Mouse (Mus musculus): ENCODE data around the gene Acot7. TPM values are rescaled to one million over a fixed set of nuclear protein-coding genes. Genes with fewer than 3 reads are reported as not detected.
A peak's percentile ranks its signal among the peaks of the same experiment; 100 is the strongest.

Gene Acot7
- polyA plus RNA-seq (2015; fragmentation: Nextera tagmentation; extraction: Ambion mirVana), result 66.5 and 69.0 TPM in 2 replicates

DNA sequence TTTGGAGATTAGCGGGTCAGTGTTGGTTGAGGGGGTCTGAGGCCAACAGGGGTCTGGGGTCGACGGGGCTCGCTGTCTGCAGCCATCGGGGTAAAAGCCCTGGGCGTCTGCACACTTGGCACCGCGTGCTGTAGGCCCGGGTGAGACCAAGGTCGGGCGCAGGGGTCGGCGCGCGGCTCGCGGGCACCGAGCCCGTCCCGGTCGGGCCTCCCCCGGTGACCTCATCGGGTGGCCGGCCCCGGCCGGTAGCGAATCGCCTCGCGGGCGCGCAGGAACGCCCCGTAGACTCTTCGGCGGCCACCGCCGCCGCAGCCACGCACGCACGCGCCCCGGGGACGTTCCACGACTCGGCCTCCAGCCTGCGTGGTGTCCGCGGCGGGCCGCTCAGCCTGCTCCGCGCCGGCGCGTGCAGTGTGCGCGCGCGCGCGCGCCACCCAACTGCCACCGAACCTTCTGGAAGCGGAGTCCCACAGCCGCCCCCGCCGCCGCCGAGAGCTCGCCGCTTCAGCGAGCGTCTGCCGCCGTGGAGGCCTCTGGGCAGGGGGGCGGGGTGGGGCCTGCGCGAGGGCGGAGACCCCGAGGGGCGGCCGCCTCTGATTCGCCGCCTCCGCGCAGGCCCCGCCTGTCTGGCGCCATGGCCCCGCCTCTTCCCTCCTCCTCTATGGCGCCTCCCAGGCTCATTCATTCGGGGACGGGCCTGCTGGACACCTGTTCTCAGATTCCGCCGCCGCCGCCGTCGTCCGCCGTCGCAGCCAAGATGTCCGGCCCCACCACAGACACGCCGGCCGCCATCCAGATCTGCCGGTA, at the start of gene Acot7:
Gene Acot7 (plus strand): TSS at position 598 of the 807 bp plus-strand sequence.
- Histone ChIP-seq H3K27ac (ENCODE audit: low read length) (peak within 1 kb of the TSS; percentile 71), H3K9me3 (ENCODE audit: control insufficient read depth, low read length) (no peaks in the 10 kb centered on the region), H3K4me1 (replicated peaks; ENCODE audit: control insufficient read depth, insufficient read depth, low read length) (peaks cover 7% of the 10 kb centered on the region), H3K9ac (ENCODE audit: low read length) (peak within 1 kb of the TSS; percentile 89), H3K36me3 (ENCODE audit: control insufficient read depth, insufficient read depth, low read length) (no peaks in the 10 kb centered on the region), H3K4me2 (ENCODE audit: low read depth, low read length) (peak within 1 kb of the TSS; percentile 94), H3K27me3 (ENCODE audit: control insufficient read depth, insufficient read depth, low read depth, low read length) (0 out of 2 replicates have a peak, but pooled peaks cover 2% of the 10 kb centered on the region), H3K4me3 (ENCODE audit: low read length) (peak within 1 kb of the TSS; percentile 69)
- under 1% methylated on average over 92 of the region's 108 CpGs for WGBS
- ATAC-seq (ENCODE audit: low read depth), result peak; percentile 98

GRCm38 (mm10) chr4:152128784-152129183, 49.1 kb upstream of the Acot7 start:
- WGBS, result 68% methylated on average over 5 of the region's 5 CpGs
- ATAC-seq (ENCODE audit: low read depth), result no peak
- H3K27me3 ChIP-seq (ENCODE audit: control insufficient read depth, insufficient read depth, low read depth, low read length), result peaks cover 97% of the 10 kb centered on the region
- H3K9ac ChIP-seq (ENCODE audit: low read length), result no peak overlapping the region
- H3K36me3 ChIP-seq (ENCODE audit: control insufficient read depth, insufficient read depth, low read length), result no peaks in the 10 kb centered on the region
- no peaks in the 10 kb centered on the region for H3K9me3 ChIP-seq (ENCODE audit: control insufficient read depth, low read length)
- peaks cover 28% of the 10 kb centered on the region for H3K4me1 ChIP-seq (replicated peaks; ENCODE audit: control insufficient read depth, insufficient read depth, low read length)
- no peak overlapping the region for H3K4me3 ChIP-seq (ENCODE audit: low read length)
- H3K27ac ChIP-seq (ENCODE audit: low read length), result no peak overlapping the region
- H3K4me2 ChIP-seq (ENCODE audit: low read depth, low read length), result no peak overlapping the region

DNA sequence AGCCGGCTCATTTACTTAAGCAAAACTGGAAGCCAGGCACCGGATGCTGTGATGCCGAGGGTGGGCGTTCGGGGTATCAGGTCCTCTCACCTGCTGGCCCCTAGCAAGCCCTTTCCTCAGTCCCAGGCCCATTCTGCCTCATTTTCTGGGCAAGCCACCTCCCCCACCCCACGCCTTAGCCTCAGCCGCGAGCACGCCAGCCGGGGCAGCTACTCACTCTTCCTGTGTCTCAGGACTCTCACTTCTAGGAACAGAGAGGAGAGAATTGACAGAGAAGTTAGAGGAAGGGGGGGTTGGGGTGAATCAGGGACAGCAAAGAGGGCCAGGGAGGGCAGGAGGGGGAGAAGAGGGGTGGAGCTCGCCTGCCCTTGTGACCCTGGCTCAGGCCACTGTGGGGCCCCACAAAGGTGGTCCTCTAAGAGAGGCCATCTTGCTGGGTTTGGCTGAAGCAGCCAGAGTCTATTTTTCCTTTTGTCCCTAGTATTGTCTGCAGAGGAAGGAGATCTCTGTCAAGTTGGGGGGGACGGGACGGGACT, 48.5 kb upstream of the Acot7 start:
- Histone ChIP-seq H3K4me1 (replicated peaks; ENCODE audit: control insufficient read depth, insufficient read depth, low read length) (peaks cover 28% of the 10 kb centered on the region), H3K36me3 (ENCODE audit: control insufficient read depth, insufficient read depth, low read length) (no peaks in the 10 kb centered on the region), H3K27ac (ENCODE audit: low read length) (no peak overlapping the region), H3K27me3 (ENCODE audit: control insufficient read depth, insufficient read depth, low read depth, low read length) (peaks cover 93% of the 10 kb centered on the region), H3K9me3 (ENCODE audit: control insufficient read depth, low read length) (no peaks in the 10 kb centered on the region), H3K4me3 (ENCODE audit: low read length) (no peak overlapping the region), H3K4me2 (ENCODE audit: low read depth, low read length) (no peak overlapping the region), H3K9ac (ENCODE audit: low read length) (no peak overlapping the region)
- ATAC-seq (ENCODE audit: low read depth), result no peak
- 37% methylated on average over 13 of the region's 13 CpGs for WGBS

DNA sequence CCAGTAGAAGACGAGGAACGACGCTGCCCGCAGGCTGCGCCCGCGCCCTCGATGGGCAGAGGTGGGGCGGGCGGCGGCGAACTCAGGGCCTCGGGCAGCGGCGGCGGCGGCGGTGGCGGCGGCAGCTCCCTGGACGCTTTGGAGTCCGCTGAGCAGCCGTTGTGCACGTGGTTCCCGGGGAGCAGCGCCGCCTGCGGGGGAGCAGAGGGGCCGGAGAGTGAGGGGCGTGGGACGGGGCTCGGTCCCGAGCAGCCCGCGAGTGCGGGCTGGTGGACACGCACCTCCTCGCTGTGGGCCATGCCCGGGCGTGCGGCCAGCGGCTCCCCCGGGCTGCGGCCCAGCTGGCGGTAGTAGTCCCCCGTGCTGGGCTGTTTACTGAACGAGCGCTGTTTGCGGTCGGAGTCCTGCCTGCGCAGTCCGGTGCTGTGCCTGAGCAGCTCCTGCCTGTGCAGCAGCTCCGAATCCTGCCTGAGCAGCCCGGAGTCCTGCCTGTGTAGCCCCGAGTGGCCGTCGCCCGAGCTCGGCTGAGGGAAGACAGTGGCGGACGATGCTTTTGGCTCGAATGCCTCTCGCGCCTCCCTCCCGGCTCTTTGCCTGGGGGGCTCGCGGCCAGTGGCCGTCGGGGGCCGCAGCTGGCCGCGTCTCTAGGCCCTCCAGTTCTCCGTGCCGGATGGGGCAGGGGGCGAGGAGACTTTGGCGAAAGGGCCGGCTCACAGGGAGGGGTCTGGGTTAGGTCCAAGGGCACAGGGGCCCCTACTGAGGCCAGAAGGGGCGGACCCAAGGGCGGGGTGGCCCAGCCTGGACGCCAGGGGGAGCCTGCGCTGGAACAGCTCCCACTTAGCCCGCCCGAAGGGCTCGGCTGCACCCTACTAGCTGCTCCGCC, 46.9 kb upstream of the Acot7 start:
- peak overlapping the region; percentile 50 for H3K27ac ChIP-seq (ENCODE audit: low read length)
- peak overlapping the region; percentile 51 for H3K4me3 ChIP-seq (ENCODE audit: low read length)
- H3K4me2 ChIP-seq (ENCODE audit: low read depth, low read length), result peak overlapping the region; percentile 77
- peaks cover 78% of the 10 kb centered on the region for H3K27me3 ChIP-seq (ENCODE audit: control insufficient read depth, insufficient read depth, low read depth, low read length)
- peak overlapping the region; percentile 58 for H3K9ac ChIP-seq (ENCODE audit: low read length)
- no peaks in the 10 kb centered on the region for H3K9me3 ChIP-seq (ENCODE audit: control insufficient read depth, low read length)
- under 1% methylated on average over 73 of the region's 85 CpGs for WGBS
- peaks cover 21% of the 10 kb centered on the region for H3K4me1 ChIP-seq (replicated peaks; ENCODE audit: control insufficient read depth, insufficient read depth, low read length)
- ATAC-seq (ENCODE audit: low read depth), result peak; percentile 81
- H3K36me3 ChIP-seq (ENCODE audit: control insufficient read depth, insufficient read depth, low read length), result no peaks in the 10 kb centered on the region

GRCm38 (mm10) chr4:152131809-152132771, 45.8 kb upstream of the Acot7 start:
- Histone ChIP-seq H3K4me2 (ENCODE audit: low read depth, low read length) (peak overlapping the region; percentile 77), H3K9me3 (ENCODE audit: control insufficient read depth, low read length) (no peaks in the 10 kb centered on the region), H3K27ac (ENCODE audit: low read length) (no peak overlapping the region), H3K27me3 (ENCODE audit: control insufficient read depth, insufficient read depth, low read depth, low read length) (peaks cover 67% of the 10 kb centered on the region), H3K36me3 (ENCODE audit: control insufficient read depth, insufficient read depth, low read length) (no peaks in the 10 kb centered on the region), H3K9ac (ENCODE audit: low read length) (peak overlapping the region; percentile 23; the same call in 1 of the 2 replicates), H3K4me3 (ENCODE audit: low read length) (peak overlapping the region; percentile 51), H3K4me1 (replicated peaks; ENCODE audit: control insufficient read depth, insufficient read depth, low read length) (peaks cover 18% of the 10 kb centered on the region)
- 6% methylated on average over 50 of the region's 50 CpGs for WGBS
- peak; percentile 71 for ATAC-seq (ENCODE audit: low read depth)

- 30% methylated on average over 10 of the region's 10 CpGs for whole genome bisulfite sequencing
- peaks cover 18% of the 10 kb centered on the region for H3K4me1 ChIP-seq (replicated peaks; ENCODE audit: control insufficient read depth, insufficient read depth, low read length)
- H3K9me3 ChIP-seq (ENCODE audit: control insufficient read depth, low read length), result no peaks in the 10 kb centered on the region
- H3K27ac ChIP-seq (ENCODE audit: low read length), result no peak overlapping the region
- H3K4me3 ChIP-seq (ENCODE audit: low read length), result no peak overlapping the region
- H3K27me3 ChIP-seq (ENCODE audit: control insufficient read depth, insufficient read depth, low read depth, low read length), result peaks cover 61% of the 10 kb centered on the region
- H3K9ac ChIP-seq (ENCODE audit: low read length), result no peak overlapping the region
- no peak for ATAC-seq (ENCODE audit: low read depth)
- H3K36me3 ChIP-seq (ENCODE audit: control insufficient read depth, insufficient read depth, low read length), result no peaks in the 10 kb centered on the region
- H3K4me2 ChIP-seq (ENCODE audit: low read depth, low read length), result no peak overlapping the region
Observed at GRCm38 (mm10) chr4:152132772-152133169, 45.2 kb upstream of the Acot7 start.

GRCm38 (mm10) chr4:152133213-152133612, 44.7 kb upstream of the Acot7 start:
- H3K27ac ChIP-seq (ENCODE audit: low read length), result no peak overlapping the region
- no peaks in the 10 kb centered on the region for H3K9me3 ChIP-seq (ENCODE audit: control insufficient read depth, low read length)
- ATAC-seq (ENCODE audit: low read depth), result no peak
- H3K4me2 ChIP-seq (ENCODE audit: low read depth, low read length), result no peak overlapping the region
- H3K36me3 ChIP-seq (ENCODE audit: control insufficient read depth, insufficient read depth, low read length), result no peaks in the 10 kb centered on the region
- no peak overlapping the region for H3K4me3 ChIP-seq (ENCODE audit: low read length)
- peaks cover 19% of the 10 kb centered on the region for H3K4me1 ChIP-seq (replicated peaks; ENCODE audit: control insufficient read depth, insufficient read depth, low read length)
- H3K9ac ChIP-seq (ENCODE audit: low read length), result no peak overlapping the region
- 55% methylated on average over 5 of the region's 5 CpGs for WGBS
- H3K27me3 ChIP-seq (ENCODE audit: control insufficient read depth, insufficient read depth, low read depth, low read length), result peaks cover 56% of the 10 kb centered on the region

- H3K9me3 ChIP-seq (ENCODE audit: control insufficient read depth, low read length), result no peaks in the 10 kb centered on the region
- no peak overlapping the region for H3K4me2 ChIP-seq (ENCODE audit: low read depth, low read length)
- peaks cover 26% of the 10 kb centered on the region for H3K4me1 ChIP-seq (replicated peaks; ENCODE audit: control insufficient read depth, insufficient read depth, low read length)
- ATAC-seq (ENCODE audit: low read depth), result no peak
- no peaks in the 10 kb centered on the region for H3K36me3 ChIP-seq (ENCODE audit: control insufficient read depth, insufficient read depth, low read length)
- no peak overlapping the region for H3K4me3 ChIP-seq (ENCODE audit: low read length)
- H3K9ac ChIP-seq (ENCODE audit: low read length), result no peak overlapping the region
- no peak overlapping the region for H3K27ac ChIP-seq (ENCODE audit: low read length)
- H3K27me3 ChIP-seq (ENCODE audit: control insufficient read depth, insufficient read depth, low read depth, low read length), result peaks cover 45% of the 10 kb centered on the region
Observed at GRCm38 (mm10) chr4:152134507-152134906, 43.4 kb upstream of the Acot7 start.
